Mouse (Mus musculus): ENCODE data around the gene Robo4.

The Robo4 gene

GRCm38 (mm10) chr9:37454011-37454492 lies 52.4 kb downstream of the Robo4 start:
- DNase-seq (ENCODE audit: low spot score in 2 of 2) = no peak

- DNase-seq (ENCODE audit: low spot score in 2 of 2) = no peak
Observed at GRCm38 (mm10) chr9:37454991-37455390, 53.3 kb downstream of the Robo4 start.

- no peak for DNase-seq (ENCODE audit: low spot score in 2 of 2)
Observed at GRCm38 (mm10) chr9:37455868-37456267, 54.2 kb downstream of the Robo4 start.

GRCm38 (mm10) chr9:37456481-37456910 lies 54.8 kb downstream of the Robo4 start:
- peak; percentile 43 to 70 for DNase-seq (ENCODE audit: low spot score in 2 of 2)

GRCm38 (mm10) chr9:37457151-37457550 lies 55.5 kb downstream of the Robo4 start:
- no peak for DNase-seq (ENCODE audit: low spot score in 2 of 2)

GRCm38 (mm10) chr9:37459665-37460042 lies 58.0 kb downstream of the Robo4 start:
- DNase-seq (ENCODE audit: low spot score in 2 of 2) = no peak

- DNase-seq (ENCODE audit: low spot score in 2 of 2) = peak; percentile 64 to 65
Observed at GRCm38 (mm10) chr9:37460043-37460960, 58.6 kb downstream of the Robo4 start.

GRCm38 (mm10) chr9:37460961-37461340 lies 59.3 kb downstream of the Robo4 start:
- no peak for DNase-seq (ENCODE audit: low spot score in 2 of 2)

- no peak for DNase-seq (ENCODE audit: low spot score in 2 of 2)
Observed at GRCm38 (mm10) chr9:37461571-37461970, 59.9 kb downstream of the Robo4 start.

- DNase-seq (ENCODE audit: low spot score in 2 of 2) = peak; percentile 55 to 59
Observed at GRCm38 (mm10) chr9:37462764-37463163, 61.1 kb downstream of the Robo4 start.
